Mouse (Mus musculus) forebrain, embryonic 12.5 days (tissue): ENCODE measurements around the gene Ccdc38. TPM values are rescaled to one million over a fixed set of nuclear protein-coding genes. Genes with fewer than 3 reads are reported as not detected.

Experiments used
- ATAC-seq: fragments of 200-750 bp; cut with Nextera tagmentation; 2 replicates; pipeline ENCODE4 v1.8.0; 2017; ENCODE audit warnings: moderate TSS enrichment; ENCODE audit not compliant: low FRiP score
- H3K27ac ChIP-seq: fragments of 300-500 bp; sonication (generic); 2 replicates; pipeline ENCODE4 v1.5.1; 2016; ENCODE audit warnings: mild to moderate bottlenecking
- H3K27me3 ChIP-seq: fragments of 300-500 bp; sonication (generic); 2 replicates; pipeline ENCODE4 v1.6.1; 2016; ENCODE audit warnings: mild to moderate bottlenecking
- H3K36me3 ChIP-seq: fragments of 300-500 bp; sonication (generic); replicated peaks from 2 replicates; pipeline ENCODE4 v1.6.1; 2016; ENCODE audit warnings: mild to moderate bottlenecking
- H3K4me1 ChIP-seq: fragments of 300-500 bp; sonication (generic); 2 replicates; pipeline ENCODE4 v1.6.1; 2016
- H3K4me2 ChIP-seq: fragments of 300-500 bp; sonication (generic); 2 replicates; pipeline ENCODE4 v1.6.1; 2016; ENCODE audit warnings: mild to moderate bottlenecking, moderate library complexity
- H3K4me3 ChIP-seq: fragments of 300-500 bp; sonication (generic); replicated peaks from 2 replicates; pipeline ENCODE4 v1.5.1; 2016; ENCODE audit warnings: mild to moderate bottlenecking
- H3K9ac ChIP-seq: fragments of 300-500 bp; sonication (generic); 2 replicates; pipeline ENCODE4 v1.6.1; 2016; ENCODE audit warnings: mild to moderate bottlenecking
- H3K9me3 ChIP-seq: fragments of 300-500 bp; sonication (generic); 2 replicates; pipeline ENCODE4 v1.6.1; 2016
- WGBS: fragments of 180-500 bp; shearing (Covaris S2); methylation state at CpG from one replicate; pipeline ENCODE4 v1.1.7; 2016; 5-methylcytosine and 5-hydroxymethylcytosine counted together
- polyA plus RNA-seq: library from polyadenylated mRNA; unstranded; fragments of >200 nt; fragmentation: Nextera tagmentation; extraction: Ambion mirVana; gene quantifications from 2 replicates; pipeline ENCODE4 v1.2.1, GENCODE M21; 2016

The Ccdc38 gene
- polyA plus RNA-seq, 1 experiment from 2014 or later = 0.72 TPM

GRCm38 (mm10) chr10:93620438-93621179, 80.2 kb downstream of the Ccdc38 start:
- Histone ChIP-seq H3K27me3 (no peaks in the 10 kb centered on the region), H3K4me2 (no peak overlapping the region), H3K36me3 (no peaks in the 10 kb centered on the region), H3K9ac (no peak overlapping the region), H3K27ac (no peak overlapping the region), H3K4me3 (no peak overlapping the region), H3K4me1 (no peaks in the 10 kb centered on the region), H3K9me3 (no peaks in the 10 kb centered on the region)
- ATAC-seq = no peak
- 75% methylated on average over 7 of the region's 7 CpGs for WGBS

- no peaks in the 10 kb centered on the region for H3K36me3 ChIP-seq
- no peaks in the 10 kb centered on the region for H3K27me3 ChIP-seq
- ATAC-seq = no peak
- no peaks in the 10 kb centered on the region for H3K4me1 ChIP-seq
- no peak overlapping the region for H3K4me3 ChIP-seq
- no peak overlapping the region for H3K4me2 ChIP-seq
- 75% methylated on average over 9 of the region's 9 CpGs for WGBS
- H3K9me3 ChIP-seq = no peaks in the 10 kb centered on the region
- H3K9ac ChIP-seq = no peak overlapping the region
- no peak overlapping the region for H3K27ac ChIP-seq
These were observed 83.3 kb downstream of the Ccdc38 start for GRCm38 (mm10) chr10:93623725-93624124.

- no peaks in the 10 kb centered on the region for H3K36me3 ChIP-seq
- H3K9ac ChIP-seq = no peak overlapping the region
- H3K4me2 ChIP-seq = no peak overlapping the region
- no peaks in the 10 kb centered on the region for H3K4me1 ChIP-seq
- H3K27me3 ChIP-seq = no peaks in the 10 kb centered on the region
- 88% methylated on average over 10 of the region's 10 CpGs for WGBS
- ATAC-seq = no peak
- H3K9me3 ChIP-seq = no peaks in the 10 kb centered on the region
- H3K27ac ChIP-seq = no peak overlapping the region
- H3K4me3 ChIP-seq = no peak overlapping the region
These were observed 83.7 kb downstream of the Ccdc38 start for GRCm38 (mm10) chr10:93624151-93624550.

- H3K4me3 ChIP-seq = no peak overlapping the region
- no peak for ATAC-seq
- no peak overlapping the region for H3K4me2 ChIP-seq
- H3K27me3 ChIP-seq = peaks cover 4% of the 10 kb centered on the region; the same call in 1 of the 2 replicates
- no peak overlapping the region for H3K27ac ChIP-seq
- WGBS = 94% methylated on average over 5 of the region's 5 CpGs
- no peaks in the 10 kb centered on the region for H3K4me1 ChIP-seq
- no peaks in the 10 kb centered on the region for H3K9me3 ChIP-seq
- no peaks in the 10 kb centered on the region for H3K36me3 ChIP-seq
- no peak overlapping the region for H3K9ac ChIP-seq
These were observed 89.9 kb downstream of the Ccdc38 start for GRCm38 (mm10) chr10:93630310-93630709.

GRCm38 (mm10) chr10:93632086-93632485, 91.7 kb downstream of the Ccdc38 start:
- 78% methylated on average over 4 of the region's 4 CpGs for WGBS

GRCm38 (mm10) chr10:93633563-93633962, 93.1 kb downstream of the Ccdc38 start:
- Histone ChIP-seq H3K27ac (no peak overlapping the region), H3K9me3 (no peaks in the 10 kb centered on the region), H3K4me1 (no peaks in the 10 kb centered on the region; the same call in 1 of the 2 replicates), H3K4me3 (no peak overlapping the region), H3K4me2 (no peak overlapping the region), H3K27me3 (peaks cover 7% of the 10 kb centered on the region; the same call in 1 of the 2 replicates), H3K9ac (no peak overlapping the region), H3K36me3 (no peaks in the 10 kb centered on the region)
- 89% methylated on average over 5 of the region's 5 CpGs for WGBS
- no peak for ATAC-seq

More at GRCm38 (mm10) chr10:93632086-93632485, 91.7 kb downstream of the Ccdc38 start:
- Histone ChIP-seq H3K27ac (no peak overlapping the region), H3K4me3 (no peak overlapping the region), H3K4me1 (no peaks in the 10 kb centered on the region; the same call in 1 of the 2 replicates), H3K9ac (no peak overlapping the region), H3K27me3 (peaks cover 7% of the 10 kb centered on the region; the same call in 1 of the 2 replicates), H3K9me3 (no peaks in the 10 kb centered on the region), H3K4me2 (no peak overlapping the region), H3K36me3 (no peaks in the 10 kb centered on the region)
- no peak for ATAC-seq

Other genes starting within 250 kb of the Ccdc38 start
- 11.5 and 12.6 TPM in 2 replicates for gene Elk3, start 229.5 kb upstream of the Ccdc38 start, polyA plus RNA-seq
- 137 and 145 TPM in 2 replicates for gene Lta4h, start 87.2 kb upstream of the Ccdc38 start, polyA plus RNA-seq
- gene Hal, start 51.9 kb upstream of the Ccdc38 start, polyA plus RNA-seq = 0.08 TPM in 1 of 2 replicates, not detected in the other
- 0.08 and 0.21 TPM in 2 replicates for gene Amdhd1, start 599 bp upstream of the Ccdc38 start, polyA plus RNA-seq
- 155 and 156 TPM in 2 replicates for gene Snrpf, start 49.1 kb downstream of the Ccdc38 start, polyA plus RNA-seq
- 3.5 and 3.7 TPM in 2 replicates for gene Ntn4, start 100.0 kb downstream of the Ccdc38 start, polyA plus RNA-seq